8 mouse cellular contexts compared by ENCODE assay signal in genomic region chr14:31830571-31831369, GRCm38 (mm10). TPM values are rescaled to one million over a fixed set of nuclear protein-coding genes. Genes with fewer than 3 reads are reported as not detected.
DNase-seq lines count a peak whose midpoint lies in the region; ATAC-seq lines count a peak whose summit lies in the region.

Ankrd28 (minus strand) TSS chr14:31830651.

- H3K4me3 ChIP-seq in brown adipose tissue, adult 24 weeks (ENCODE audit: insufficient read depth, low read depth, low read length) = peak within 1 kb of the TSS; percentile 86
- H3K4me3 ChIP-seq in heart, embryonic 13.5 days = peak within 1 kb of the TSS; percentile 93
- H3K4me3 ChIP-seq in liver, embryonic 12.5 days = peak within 1 kb of the TSS; percentile 97
- peak within 1 kb of the TSS; percentile 92 for H3K4me3 ChIP-seq in stomach, embryonic 15.5 days (replicated peaks)

- H3K27ac ChIP-seq in brown adipose tissue, adult 24 weeks (replicated peaks; ENCODE audit: low read depth, low read length) = peak within 1 kb of the TSS; percentile 62
- peak within 1 kb of the TSS; percentile 94 for H3K27ac ChIP-seq in heart, embryonic 13.5 days (replicated peaks)
- H3K27ac ChIP-seq in liver, embryonic 12.5 days = peak within 1 kb of the TSS; percentile 90
- peak within 1 kb of the TSS; percentile 94 for H3K27ac ChIP-seq in stomach, embryonic 15.5 days

- no peaks in the 10 kb centered on the region; the same call in 1 of the 2 replicates for H3K4me1 ChIP-seq in brown adipose tissue, adult 24 weeks (ENCODE audit: control insufficient read depth, insufficient read depth, insufficient read length, low read length)
- peaks cover 24% of the 10 kb centered on the region for H3K4me1 ChIP-seq in heart, embryonic 13.5 days
- peaks cover 29% of the 10 kb centered on the region for H3K4me1 ChIP-seq in liver, embryonic 12.5 days
- H3K4me1 ChIP-seq in stomach, embryonic 15.5 days = 0 out of 2 replicates have a peak, but pooled peaks cover 4% of the 10 kb centered on the region

- 1% methylated on average over 76 of the region's 81 CpGs for WGBS in heart, embryonic 13.5 days
- WGBS in liver, embryonic 12.5 days (ENCODE audit: insufficient replicate concordance) = under 1% methylated on average over 80 of the region's 81 CpGs
- WGBS in stomach, embryonic 15.5 days = under 1% methylated on average over 60 of the region's 81 CpGs

- peak within 1 kb of the TSS; percentile 78 for H3K4me2 ChIP-seq in heart, embryonic 13.5 days
- H3K4me2 ChIP-seq in liver, embryonic 12.5 days = peak within 1 kb of the TSS; percentile 95
- H3K4me2 ChIP-seq in stomach, embryonic 15.5 days = peak within 1 kb of the TSS; percentile 90

- ATAC-seq in heart, embryonic 13.5 days (ENCODE audit: extremely low read depth, insufficient number of reproducible peaks, low FRiP score, low TSS enrichment) = peak; percentile 92
- peak; percentile 97 for ATAC-seq in liver, embryonic 12.5 days
- peak; percentile 98 for ATAC-seq in stomach, embryonic 15.5 days (ENCODE audit: insufficient read depth, low FRiP score, low read depth)

- no peaks in the 10 kb centered on the region; the same call in 1 of the 2 replicates for H3K9me3 ChIP-seq in heart, embryonic 13.5 days
- H3K9me3 ChIP-seq in liver, embryonic 12.5 days (replicated peaks) = no peaks in the 10 kb centered on the region
- no peaks in the 10 kb centered on the region for H3K9me3 ChIP-seq in stomach, embryonic 15.5 days

- peak within 1 kb of the TSS; percentile 93 for H3K9ac ChIP-seq in heart, embryonic 13.5 days
- peak within 1 kb of the TSS; percentile 89 for H3K9ac ChIP-seq in liver, embryonic 12.5 days
- H3K9ac ChIP-seq in stomach, embryonic 15.5 days = peak within 1 kb of the TSS; percentile 83

- DNase-seq in CD4-positive, CD25-positive, alpha-beta regulatory T cell, adult 2 months (ENCODE audit: low read depth, low spot score) = peak; percentile 97
- peak; percentile 33 for DNase-seq in fat pad, adult 2 months (ENCODE audit: extremely low read depth, low read depth, low spot score)
- peak; percentile 97 for DNase-seq in kidney, postnatal 10 days
- DNase-seq in natural killer cell, adult 2 months (ENCODE audit: low spot score in 2 of 2) = peak; percentile 82 to 91

- no peaks in the 10 kb centered on the region for H3K36me3 ChIP-seq in heart, embryonic 13.5 days
- no peaks in the 10 kb centered on the region for H3K36me3 ChIP-seq in liver, embryonic 12.5 days
- H3K36me3 ChIP-seq in stomach, embryonic 15.5 days = no peaks in the 10 kb centered on the region

- no peaks in the 10 kb centered on the region for H3K27me3 ChIP-seq in heart, embryonic 13.5 days (replicated peaks)
- no peaks in the 10 kb centered on the region for H3K27me3 ChIP-seq in liver, embryonic 12.5 days (replicated peaks)
- H3K27me3 ChIP-seq in stomach, embryonic 15.5 days (replicated peaks) = no peaks in the 10 kb centered on the region

RNA-seq across cellular contexts. Expression of gene Ankrd28, which starts in this region (rescaled TPM):
- polyA plus RNA-seq in brown adipose tissue, adult 24 weeks (2012; ENCODE audit: insufficient read depth, insufficient read length, missing spikeins) = 12.1 and 17.8 TPM in 2 replicates
- 4.8 and 4.9 TPM in 2 replicates for polyA plus RNA-seq in heart, embryonic 13.5 days (2015; fragmentation: Nextera tagmentation; extraction: Ambion mirVana)
- polyA plus RNA-seq in liver, embryonic 12.5 days (2016; fragmentation: Nextera tagmentation; extraction: Ambion mirVana) = 6.2 and 6.6 TPM in 2 replicates
- 6.9 and 7.6 TPM in 2 replicates for polyA plus RNA-seq in stomach, embryonic 15.5 days (2015; fragmentation: Nextera tagmentation; extraction: Ambion mirVana)

Comparison
In these comparisons a context has a peak if more than half of its experiments do, and no peak if none do; other contexts are left out.
1. Peak in every context shown above with its lines: DNase-seq, ATAC-seq, H3K4me3 ChIP-seq and H3K27ac ChIP-seq.
2. DNase-seq: peak in every context shown above with its lines; median percentile 97 in CD4-positive, CD25-positive, alpha-beta regulatory T cell, adult 2 months; 97 in kidney, postnatal 10 days; 86 in natural killer cell, adult 2 months; 33 in fat pad, adult 2 months.